Mouse (Mus musculus) adrenal gland, adult 18-20 months (tissue): ENCODE results near the gene Lkaaear1. TPM values are rescaled to one million over a fixed set of nuclear protein-coding genes. Genes with fewer than 3 reads are reported as not detected.

Experiments used
- DNase-seq, 2 experiments: peaks; one replicate each; pipeline ENCODE4 v3.0.0; 2021 to 2022; ENCODE audit warnings: low spot score in 2 of 2
- total RNA-seq, 2 experiments: library from RNA; stranded (reverse); gene quantifications; 1 replicate in 1 of 2; 2 replicates in 1 of 2; pipeline ENCODE4 v1.2.3; 2021

Lkaaear1 gene
- total RNA-seq, 2 experiments from 2014 or later: not detected

- DNase-seq: peak in 1 of 2 experiments; percentile 5
Observed at GRCm38 (mm10) chr2:181684713-181685112, 13.5 kb downstream of the Lkaaear1 start.

GRCm38 (mm10) chr2:181683381-181683780 is 14.9 kb downstream of the Lkaaear1 start:
- peak in 1 of 2 experiments; percentile 16 for DNase-seq

DNA sequence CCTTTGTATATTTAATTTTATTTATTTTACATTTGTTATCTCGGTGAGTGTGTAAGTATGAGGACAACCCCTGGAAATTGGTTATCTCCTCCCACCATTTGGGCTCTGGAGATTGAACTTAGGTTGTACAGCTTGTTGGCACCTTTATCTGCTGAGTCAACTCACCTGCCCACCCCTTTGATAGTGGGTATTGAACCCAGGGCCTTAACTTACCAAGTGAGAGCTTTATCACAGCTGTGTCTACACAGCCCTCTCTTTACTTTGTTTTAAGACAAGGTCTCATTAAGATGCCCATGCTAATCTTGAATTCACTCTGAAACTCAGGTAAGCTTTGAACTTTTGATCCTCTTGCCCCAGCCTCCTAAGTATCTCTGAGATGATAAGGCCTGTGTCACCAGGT is 16.3 kb downstream of the Lkaaear1 start:
- DNase-seq: no peak

DNA sequence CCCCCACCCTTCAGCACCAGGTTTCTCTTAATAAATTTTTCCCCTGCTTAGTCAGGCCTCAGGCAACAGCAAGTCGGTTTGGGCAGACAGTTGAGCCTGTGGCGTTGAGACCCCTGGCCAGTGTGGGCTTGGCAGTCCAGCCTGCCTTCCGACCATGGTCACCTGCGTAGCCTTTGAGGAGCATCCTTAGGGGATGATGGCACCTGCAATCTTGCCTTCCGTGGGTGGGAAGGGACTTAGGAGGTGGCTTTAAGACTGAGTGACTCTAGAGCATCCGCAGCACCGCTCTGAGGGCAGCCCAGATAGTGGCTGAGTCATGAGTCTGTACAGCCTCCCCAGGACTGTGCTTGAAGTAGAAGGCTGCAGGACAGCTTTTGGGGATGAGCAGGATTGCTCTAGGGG is 17.5 kb downstream of the Lkaaear1 start:
- no peak for DNase-seq

DNA sequence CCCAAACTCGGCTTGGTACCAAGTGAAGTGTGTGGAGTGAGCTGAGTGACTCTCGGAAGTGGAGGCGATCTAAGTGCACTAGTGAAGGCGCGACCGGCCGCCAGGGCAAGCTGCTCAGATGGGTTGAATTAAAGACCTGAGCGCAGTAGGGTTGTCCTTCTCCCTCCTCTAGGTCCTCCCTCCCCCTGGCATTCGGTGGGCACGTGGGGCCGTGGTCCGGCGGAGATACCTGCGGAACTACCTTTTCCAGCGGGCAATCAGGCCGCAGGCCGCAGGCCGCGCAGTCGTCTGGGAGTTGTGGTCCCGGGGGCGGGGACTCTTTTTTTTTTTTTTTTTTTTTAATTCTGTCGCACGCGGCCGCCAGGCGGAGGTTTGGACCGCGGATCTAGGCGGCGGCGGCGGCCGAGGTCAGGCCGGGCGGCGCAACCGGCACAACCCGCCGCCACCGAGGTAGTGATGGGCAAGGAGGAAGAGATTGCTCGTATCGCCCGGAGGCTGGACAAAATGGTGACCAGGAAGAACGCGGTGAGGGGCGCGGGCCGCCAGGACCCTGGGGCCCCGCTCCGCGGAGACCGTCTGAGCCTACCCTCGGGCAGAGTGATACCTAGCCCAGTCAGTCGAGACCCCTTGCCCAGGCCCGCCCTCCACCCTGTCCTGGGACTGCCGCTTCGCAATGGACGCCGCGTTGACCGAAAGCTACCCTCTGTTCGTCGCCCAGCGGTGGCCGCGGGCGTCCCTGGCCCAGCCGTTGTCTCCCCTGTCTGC is 18.1 kb downstream of the Lkaaear1 start, which contains the start of gene Tcea2:
Gene Tcea2, plus strand, starts transcription at position 360 of the 765 bp plus-strand sequence.
- DNase-seq: peak; percentile 65 to 72

DNA sequence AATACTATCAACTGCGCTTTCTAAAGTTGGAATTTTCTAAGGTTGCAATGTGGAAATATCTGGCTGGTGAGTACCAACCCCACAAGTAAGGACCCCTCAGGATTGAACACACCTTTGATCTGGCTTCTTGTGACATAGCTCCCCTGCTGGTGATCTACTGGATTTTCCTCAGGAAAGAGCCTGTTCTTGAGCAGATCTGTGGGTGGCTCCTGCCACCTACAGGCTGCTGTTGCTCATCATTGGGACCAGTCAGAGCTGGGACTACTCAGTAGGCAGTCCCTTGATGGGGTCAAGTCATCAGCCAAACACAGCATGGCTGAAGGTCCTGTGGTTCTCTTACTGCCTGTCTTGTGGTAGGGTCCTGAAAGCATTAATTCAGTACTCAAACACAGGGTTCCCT is 19.5 kb downstream of the Lkaaear1 start:
- peak; percentile 60 to 65 for DNase-seq

GRCm38 (mm10) chr2:181677755-181678098 is 20.5 kb downstream of the Lkaaear1 start:
- DNase-seq: no peak

DNA sequence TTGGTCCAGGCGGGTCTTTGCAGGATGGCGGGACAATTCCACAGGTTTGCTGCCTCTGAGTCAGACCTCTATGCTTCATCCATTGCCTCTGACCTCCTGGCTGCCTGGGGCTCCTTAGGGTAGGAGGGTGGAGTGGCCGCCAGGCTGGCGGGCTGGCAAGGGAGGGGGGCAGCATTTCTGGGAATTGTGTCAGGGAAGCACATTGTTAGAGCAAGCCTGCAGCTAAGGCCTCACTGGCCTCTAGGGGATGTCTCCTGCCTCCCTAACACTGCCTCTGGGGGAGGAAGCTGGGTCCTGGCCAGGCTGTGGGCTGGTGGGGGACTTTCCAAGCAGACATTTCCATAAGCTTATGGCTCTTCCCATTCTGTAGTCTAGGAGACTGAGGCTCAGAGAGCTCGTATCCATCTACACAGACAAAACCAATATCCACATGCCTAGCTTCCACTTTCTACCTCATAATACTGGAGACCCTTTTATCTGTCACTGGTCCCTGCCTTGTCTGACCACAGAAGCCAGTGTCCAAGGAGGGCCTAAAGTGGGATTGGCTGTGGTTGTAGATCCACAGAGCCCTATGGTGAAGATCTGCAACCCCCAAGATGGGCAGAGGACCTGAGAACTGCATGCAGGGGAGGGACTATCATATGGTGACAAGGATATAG is 21.0 kb downstream of the Lkaaear1 start:
- DNase-seq: no peak

DNA sequence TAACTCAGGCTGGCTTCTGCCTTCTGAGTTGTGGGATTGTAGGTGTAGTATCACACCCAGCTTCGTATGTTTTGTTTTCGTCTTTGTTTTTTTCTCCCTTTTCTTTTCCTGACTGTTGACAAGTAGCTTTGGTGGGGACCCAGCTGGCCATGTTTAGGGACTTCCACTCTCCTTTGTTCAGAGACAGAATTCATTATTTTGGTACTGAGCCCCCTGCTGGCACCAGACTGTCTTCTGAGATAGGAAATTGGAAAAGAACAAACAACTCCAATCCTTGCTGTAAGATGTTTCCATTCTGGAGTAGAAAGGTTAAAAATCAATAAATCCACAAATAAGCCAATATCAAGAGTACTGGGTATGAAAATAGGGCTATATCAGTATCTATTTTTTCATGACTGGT is 21.8 kb downstream of the Lkaaear1 start:
- no peak for DNase-seq

GRCm38 (mm10) chr2:181675454-181675853 is 22.8 kb downstream of the Lkaaear1 start:
- peak; percentile 57 to 66 for DNase-seq

GRCm38 (mm10) chr2:181674934-181675333 is 23.3 kb downstream of the Lkaaear1 start:
- DNase-seq: no peak

GRCm38 (mm10) chr2:181673501-181673900 is 24.7 kb downstream of the Lkaaear1 start:
- peak in 1 of 2 experiments; percentile 34 for DNase-seq

GRCm38 (mm10) chr2:181671984-181672383 is 26.3 kb downstream of the Lkaaear1 start:
- no peak for DNase-seq

DNA sequence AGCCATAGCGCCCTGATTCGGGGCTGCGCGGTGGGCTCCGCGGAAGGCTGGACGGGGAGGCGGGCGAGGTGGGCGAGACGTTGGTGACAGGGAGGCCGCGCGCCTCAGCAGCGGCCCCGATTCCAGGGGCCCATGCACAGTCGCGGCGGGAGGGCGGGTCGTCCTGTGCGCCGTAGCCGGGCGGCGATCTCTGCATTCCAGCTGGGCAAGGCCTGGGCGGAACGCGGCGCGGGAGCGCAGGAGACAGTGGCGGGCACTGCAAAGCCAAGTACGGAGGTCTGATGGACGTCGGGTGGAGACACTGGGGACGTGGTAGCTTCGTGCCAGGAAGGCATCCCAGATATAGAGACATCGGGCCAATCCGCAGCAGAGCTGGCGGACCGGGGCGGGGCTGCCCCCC is 26.9 kb downstream of the Lkaaear1 start, which contains the start of gene Sox18:
Gene Sox18, minus strand, starts transcription at position 315 of the 400 bp plus-strand sequence.
- peak; percentile 41 to 68 for DNase-seq

- no peak for DNase-seq
Observed at GRCm38 (mm10) chr2:181670913-181671311, 27.3 kb downstream of the Lkaaear1 start.

DNA sequence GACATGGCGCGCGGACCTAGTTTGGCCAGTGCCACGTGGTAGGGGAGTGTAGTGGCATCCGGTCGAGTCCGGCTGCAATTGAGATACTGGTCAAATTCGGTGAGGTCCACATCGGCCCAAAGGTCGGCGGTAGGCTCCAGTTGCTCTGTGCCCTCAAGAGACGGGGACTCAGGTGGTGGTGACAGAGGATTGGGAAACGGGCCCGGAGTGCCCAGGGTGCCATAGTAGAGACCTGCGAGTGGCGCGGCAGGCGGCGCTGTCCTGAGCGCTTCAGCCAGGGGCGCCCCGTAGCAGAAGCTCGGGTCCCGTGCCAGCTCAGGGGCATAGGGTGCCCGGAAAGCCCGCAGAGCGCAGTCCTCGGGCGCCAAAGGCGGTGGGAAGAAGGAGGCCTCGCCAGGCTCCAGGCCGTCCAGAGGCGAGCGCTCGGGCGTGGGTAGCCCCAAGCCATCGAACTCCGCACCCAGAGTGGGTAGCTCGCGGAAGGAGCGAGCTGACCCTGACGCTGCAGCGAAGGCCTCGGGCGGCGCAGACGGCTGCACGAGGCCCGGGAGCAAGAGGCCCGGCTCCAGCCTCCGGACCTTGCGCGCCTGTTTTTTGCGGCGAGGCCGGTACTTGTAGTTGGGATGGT is 27.8 kb downstream of the Lkaaear1 start:
- DNase-seq: peak in 1 of 2 experiments; percentile 22

GRCm38 (mm10) chr2:181663298-181663630 is 35.0 kb downstream of the Lkaaear1 start:
- peak; percentile 37 to 65 for DNase-seq

GRCm38 (mm10) chr2:181662620-181663297 is 35.5 kb downstream of the Lkaaear1 start:
- no peak for DNase-seq

GRCm38 (mm10) chr2:181659609-181660055 is 38.6 kb downstream of the Lkaaear1 start:
- DNase-seq: peak; percentile 73 to 81

DNA sequence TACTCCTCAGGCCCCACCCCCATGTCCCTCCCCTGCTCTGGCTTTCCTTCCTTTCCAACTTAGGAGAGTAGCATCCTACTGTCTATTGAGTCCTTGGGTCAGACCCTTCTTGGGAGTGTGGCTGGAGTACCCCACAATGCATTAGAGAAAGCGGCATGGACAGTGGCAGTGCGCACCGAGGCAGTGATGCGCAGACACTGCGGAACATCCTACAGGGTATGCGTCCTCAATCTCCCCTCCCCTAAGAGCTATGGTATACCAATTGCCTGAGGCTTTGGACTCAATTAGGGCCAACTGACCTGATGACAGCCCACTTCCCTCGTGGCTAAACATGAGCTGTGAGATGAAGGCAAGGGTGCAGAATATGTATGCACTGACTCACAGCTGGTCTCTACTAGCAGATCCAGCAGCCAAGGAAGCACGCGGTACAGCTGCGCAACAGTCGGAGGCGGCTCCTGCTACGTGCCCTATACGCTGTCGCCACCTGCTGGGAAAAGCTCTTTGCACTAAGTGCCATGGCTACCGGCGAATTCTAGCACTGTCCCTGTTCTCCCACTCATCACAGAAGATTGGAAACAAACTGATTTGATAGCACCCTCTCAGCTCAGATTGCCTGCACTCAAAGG is 39.2 kb downstream of the Lkaaear1 start:
- peak; percentile 52 to 65 for DNase-seq

DNA sequence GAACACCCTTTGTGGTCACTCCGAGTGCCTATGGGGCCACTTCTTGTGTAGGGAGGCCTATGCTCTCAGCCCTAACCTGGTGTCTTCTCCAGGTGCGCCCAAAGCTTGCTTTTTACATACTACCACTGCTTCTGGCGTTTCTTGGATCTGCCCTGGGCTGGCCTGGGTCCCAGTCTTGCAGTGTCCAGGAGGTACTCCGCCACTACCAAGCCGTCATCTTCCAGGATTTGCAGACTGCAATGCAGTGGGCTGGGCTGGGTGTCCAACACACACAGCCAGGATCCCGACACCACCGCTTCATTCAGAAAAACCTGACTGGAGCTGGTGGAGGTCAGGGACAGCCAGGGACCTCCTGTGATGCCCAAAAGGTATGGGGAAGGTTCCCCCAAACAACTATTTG is 39.7 kb downstream of the Lkaaear1 start:
- DNase-seq: no peak
